Mouse (Mus musculus) left cerebral cortex, postnatal 4 days (tissue): Measurements from ENCODE around the gene Gm867. TPM values are rescaled to one million over a fixed set of nuclear protein-coding genes. Genes with fewer than 3 reads are reported as not detected.

Experiments
- DNase-seq: peaks from one replicate; pipeline ENCODE4 v3.0.0-alpha.2; 2022
- intact Hi-C: fragments of 180-260 bp; cut with DNase I; formaldehyde crosslinking; loops from one replicate; pipeline ENCODE4 v1.15.1; 2025
- total RNA-seq, 2 experiments: library from RNA; stranded (reverse); gene quantifications; 2 replicates each; pipeline ENCODE4 v1.2.3; 2021

The Gm867 gene
- 1 to 10 TPM in 1 of 2 experiments, under 1 TPM in 1; 0.48 to 1.1 TPM for total RNA-seq

DNA sequence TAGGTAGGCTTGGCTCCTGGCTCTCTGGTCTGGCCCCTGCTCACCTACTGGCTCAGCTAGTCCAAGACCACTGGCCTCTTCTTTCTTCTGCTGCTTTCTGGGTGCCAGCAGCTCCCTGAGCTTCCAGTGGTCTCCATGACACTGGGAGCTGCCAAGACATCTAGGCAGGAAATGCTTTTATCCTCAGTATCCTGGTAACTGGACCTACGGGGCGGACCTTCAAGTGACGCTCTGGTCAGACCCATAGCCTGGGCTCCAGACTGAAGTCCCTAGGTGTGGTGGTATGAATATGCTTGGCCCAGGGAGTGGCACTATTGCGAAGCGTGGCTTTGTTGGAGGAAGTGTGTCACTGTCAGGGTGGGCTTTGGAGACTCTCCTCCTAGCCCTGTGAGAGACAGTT, at the start of gene Gm867:
TSS of gene Gm867 (minus strand) at position 153 of the 400 bp plus-strand sequence.
- intact Hi-C loops = no loop called here
- DNase-seq = no peak

DNA sequence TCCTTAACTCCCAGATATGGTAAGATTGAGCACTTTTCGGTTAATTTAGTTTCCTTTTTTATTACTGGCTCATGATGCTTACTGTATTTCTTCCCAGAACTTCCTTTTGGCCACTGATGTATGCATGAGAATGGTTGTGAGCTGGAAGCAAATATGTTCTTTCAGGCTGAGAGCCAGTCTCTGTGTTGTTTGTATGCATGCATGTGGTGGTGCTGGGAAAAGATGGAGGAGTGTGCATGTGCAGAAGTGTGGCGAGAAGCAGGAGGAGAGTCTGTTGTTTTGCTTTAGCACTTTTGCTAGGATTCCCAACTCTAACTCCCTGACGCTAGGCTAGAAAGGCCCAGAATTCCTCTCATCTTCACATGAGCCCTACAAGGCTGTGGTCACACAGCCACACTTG, 39.0 kb upstream of the Gm867 start:
- intact Hi-C loops = loop anchor here (10.0 kb wide), 1 partner anchor 225 kb away; no protein-coding TSS in a partner anchor
- DNase-seq = no peak

DNA sequence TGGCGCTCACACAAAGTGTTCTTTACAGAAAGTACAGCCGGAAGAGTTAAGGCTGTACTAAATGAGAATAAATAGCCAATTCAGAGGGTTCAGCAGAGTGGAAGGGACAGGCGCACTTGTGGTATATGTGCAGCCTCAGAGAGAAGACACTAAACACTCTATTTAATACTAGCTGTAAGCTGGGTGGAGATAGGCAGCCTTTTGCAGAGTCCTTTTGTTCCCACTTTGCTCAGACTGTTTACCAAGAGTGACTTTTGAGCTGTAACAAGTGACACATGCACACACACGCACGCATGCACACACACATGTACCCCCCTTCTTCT, 38.3 kb upstream of the Gm867 start:
- no peak for DNase-seq
- intact Hi-C loops = loop anchor here (10.0 kb wide), 1 partner anchor 226 kb away; no protein-coding TSS in a partner anchor

DNA sequence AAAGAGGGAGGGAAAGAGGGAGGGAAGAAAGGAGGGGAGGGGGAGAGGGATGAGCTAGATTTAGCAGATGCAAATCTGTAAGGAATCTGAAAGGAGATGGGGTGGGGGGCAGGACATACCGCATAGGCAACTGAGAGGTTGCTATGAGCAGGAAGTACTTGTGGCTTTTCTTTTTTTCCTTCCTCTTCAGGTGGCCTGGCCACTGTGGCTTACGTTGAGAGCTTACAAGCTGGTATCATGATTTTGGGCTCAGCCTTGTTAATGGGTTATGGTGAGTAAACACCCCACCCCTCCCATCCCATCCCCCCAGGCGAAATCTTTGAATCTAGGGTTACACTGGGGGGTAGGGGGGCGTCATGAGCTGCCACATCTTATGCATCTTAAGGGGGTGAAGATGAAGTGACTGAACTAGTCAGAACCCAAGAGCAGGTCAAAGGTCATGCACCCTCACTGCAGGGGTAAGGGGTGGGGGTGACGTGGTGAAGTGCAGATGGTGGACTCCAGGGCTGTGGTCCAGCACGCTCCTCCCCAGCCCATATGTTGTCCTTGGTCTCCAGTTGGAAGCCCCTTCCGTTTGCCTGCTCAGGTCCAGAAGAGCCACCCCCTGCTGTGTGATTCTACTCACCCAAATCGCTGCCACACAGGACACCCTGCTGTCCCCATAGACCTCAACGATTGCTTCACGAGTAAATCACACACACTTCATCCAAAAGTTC, 37.8 kb upstream of the Gm867 start:
- intact Hi-C loops = loop anchor here (10.0 kb wide), 1 partner anchor 227 kb away; no protein-coding TSS in a partner anchor

DNA sequence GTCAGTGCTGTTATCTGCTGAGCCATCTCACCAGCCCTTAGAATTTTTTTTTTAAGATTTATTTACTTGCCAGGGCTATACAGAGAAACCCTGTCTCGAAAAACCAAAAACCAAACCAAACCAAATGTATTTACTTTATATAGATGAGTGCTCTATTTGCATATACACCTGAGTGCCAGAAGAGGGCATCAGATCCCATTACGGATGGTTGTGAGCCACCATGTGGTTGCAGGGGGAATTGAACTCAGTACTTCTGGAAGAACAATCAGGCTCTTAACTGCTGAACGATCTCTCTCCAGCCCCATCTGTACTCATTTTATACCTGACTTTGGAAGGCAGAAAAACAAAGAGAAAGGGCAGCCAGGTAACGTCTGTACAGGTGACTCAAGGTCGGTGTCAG, 34.7 kb upstream of the Gm867 start:
- intact Hi-C loops = loop anchor here (10.0 kb wide), 1 partner anchor 230 kb away; no protein-coding TSS in a partner anchor

More for the DNA sequence above, 37.8 kb upstream of the Gm867 start:
- peak; percentile 27 for DNase-seq

DNA sequence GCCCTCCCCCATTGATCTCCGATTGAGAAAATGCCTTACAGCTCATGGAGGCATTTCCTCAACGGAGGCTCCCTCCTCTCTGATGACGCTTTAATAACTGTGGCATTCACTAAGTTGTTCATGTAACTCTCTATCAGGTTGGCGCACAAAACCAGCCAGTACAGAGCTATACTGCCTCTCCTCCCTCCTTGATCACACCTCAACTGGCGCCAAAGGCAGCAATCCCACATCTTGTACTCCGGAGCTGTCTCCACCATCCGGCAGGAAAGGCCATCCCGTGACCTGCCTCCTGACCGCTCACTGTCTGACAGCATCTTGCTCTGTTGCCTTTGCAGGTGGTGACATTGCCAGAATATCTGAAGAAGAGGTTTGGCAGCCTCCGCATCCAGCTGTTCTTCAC, 33.4 kb upstream of the Gm867 start:
- intact Hi-C loops = loop anchor here (10.0 kb wide), 1 partner anchor 231 kb away; no protein-coding TSS in a partner anchor
- no peak for DNase-seq

More for the DNA sequence above, 34.7 kb upstream of the Gm867 start:
- DNase-seq = no peak

DNA sequence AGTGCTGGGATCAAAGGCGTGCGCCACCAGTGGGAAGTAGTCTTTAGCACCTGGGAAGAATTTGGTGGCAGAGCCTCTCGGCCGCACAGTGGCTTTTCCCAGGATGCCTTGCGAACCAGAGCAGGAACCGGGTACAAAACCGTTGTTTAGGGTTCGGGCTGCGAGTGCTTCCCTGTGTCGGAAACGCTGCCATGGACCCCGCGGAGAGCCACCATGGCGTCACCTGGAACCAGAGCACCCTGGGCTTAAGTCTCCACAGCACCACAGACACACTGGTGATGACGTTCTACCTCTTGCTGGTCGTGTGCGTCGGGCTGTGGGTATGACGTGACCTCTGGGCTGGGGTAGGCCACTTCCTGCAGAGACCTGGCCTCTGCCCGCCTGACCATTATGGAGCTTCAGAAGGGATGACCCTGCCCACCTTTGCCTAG, 13.9 kb upstream of the Gm867 start, which contains the start of gene Gm5134:
TSS of gene Gm5134 (plus strand) at position 134 of the 431 bp plus-strand sequence.
- intact Hi-C loops = loop anchor here (5.0 to 10.0 kb wide), 3 partner anchors 57 to 370 kb away; partner anchors contain the start of gene Ggt5
- no peak for DNase-seq

DNA sequence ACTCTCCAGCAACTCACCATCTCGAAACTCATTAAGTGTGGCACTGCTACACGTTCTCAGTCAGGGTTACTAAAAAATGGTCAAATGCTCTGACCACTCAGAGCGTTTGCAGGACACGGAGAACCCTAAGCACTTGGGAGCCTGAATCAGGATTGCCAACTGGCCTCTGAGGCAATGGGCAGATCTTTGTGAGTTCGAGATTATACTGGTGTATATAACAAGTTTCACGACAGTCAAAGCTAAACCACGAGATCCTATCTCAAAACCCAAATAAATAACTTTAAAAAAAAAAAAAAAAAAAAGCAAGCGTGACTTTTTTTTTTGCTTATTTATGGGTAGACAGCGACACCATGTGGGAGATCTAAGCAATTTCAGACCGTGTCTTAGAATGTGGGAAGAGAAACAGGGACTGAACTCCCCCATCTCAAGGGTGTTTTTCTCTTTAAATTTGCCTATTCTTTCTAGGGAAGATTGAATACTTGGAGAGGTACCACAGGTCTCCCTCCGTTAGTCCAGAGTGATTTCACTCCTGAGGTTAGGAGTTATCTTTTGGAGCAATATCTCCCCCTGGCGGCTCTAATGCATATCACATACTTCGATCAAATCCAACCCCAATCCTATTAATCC, 11.1 kb upstream of the Gm867 start:
- peak; percentile 38 for DNase-seq
- intact Hi-C loops = loop anchor here (5.0 to 10.0 kb wide), 3 partner anchors 54 to 367 kb away; partner anchors contain the start of gene Ggt5

DNA sequence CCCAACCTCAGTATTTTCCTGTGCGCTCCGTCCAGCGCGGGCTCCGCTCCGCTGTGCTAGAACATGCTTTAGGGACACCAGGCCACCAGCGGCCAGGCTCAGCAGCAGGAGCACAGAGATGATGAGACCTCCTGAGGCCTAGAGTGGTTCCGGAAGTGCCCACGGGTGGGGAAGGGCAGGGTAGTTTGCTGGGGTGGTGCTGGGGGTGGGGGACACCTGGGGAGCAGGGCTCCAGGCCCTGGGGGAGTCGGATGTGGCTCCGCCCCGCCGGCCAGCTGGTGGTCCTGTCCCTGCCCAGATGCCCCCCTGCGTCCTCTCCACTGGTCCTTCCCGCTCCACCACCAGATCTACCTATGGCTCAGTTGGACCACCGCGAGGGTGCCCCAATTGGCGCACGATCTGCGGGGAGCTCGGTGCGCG, 10.3 kb upstream of the Gm867 start:
- intact Hi-C loops = loop anchor here (5.0 to 10.0 kb wide), 3 partner anchors 54 to 366 kb away; partner anchors contain the start of gene Ggt5
- DNase-seq = no peak

DNA sequence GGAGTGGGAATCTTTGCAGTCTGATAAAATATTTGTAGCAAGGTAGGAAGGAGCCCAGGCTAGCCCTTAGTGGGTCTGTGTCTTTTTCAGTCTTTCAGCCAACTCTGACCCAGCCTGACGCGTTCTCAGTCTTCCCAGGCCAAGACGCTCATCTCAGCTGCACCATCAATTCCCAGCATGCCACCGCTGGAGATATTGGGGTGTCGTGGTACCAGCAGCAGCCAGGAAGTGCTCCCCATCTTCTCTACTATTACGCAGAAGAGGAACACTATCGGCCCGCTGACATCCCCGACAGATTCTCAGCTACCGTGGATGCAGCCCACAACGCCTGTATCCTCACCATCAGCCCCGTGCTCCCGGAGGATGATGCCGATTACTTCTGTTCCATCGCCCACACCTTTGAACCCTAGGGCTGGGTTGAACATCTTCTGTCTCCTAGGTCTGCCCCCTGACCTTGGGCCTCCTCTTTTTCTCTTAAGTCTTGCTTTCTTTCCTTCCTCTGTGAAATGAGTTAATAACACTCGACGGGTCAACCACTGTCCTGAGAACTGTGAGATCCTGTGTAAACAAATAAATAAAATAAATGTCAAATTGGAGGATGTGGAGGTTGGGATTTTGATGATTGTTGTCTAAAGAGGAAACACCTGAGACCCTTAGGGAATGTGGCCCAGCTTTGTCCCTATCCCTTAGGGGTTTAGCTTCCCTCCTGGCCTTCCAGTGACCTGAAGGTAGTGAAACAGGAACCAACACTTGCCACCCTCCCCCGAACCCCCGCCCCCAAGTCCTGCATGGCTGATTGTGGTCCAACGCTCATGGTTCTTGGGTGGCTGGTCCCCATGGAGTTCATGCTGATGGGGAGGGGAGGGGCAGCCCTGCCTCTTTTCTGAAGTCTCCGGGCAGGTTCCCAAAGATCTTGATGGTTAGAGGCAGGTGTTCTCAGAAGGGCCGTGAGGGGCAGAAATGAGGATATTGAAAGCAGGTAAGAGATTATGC, 8.9 kb upstream of the Gm867 start:
- no peak for DNase-seq
- intact Hi-C loops = loop anchor here (5.0 to 10.0 kb wide), 3 partner anchors 52 to 365 kb away; partner anchors contain the start of gene Ggt5

DNA sequence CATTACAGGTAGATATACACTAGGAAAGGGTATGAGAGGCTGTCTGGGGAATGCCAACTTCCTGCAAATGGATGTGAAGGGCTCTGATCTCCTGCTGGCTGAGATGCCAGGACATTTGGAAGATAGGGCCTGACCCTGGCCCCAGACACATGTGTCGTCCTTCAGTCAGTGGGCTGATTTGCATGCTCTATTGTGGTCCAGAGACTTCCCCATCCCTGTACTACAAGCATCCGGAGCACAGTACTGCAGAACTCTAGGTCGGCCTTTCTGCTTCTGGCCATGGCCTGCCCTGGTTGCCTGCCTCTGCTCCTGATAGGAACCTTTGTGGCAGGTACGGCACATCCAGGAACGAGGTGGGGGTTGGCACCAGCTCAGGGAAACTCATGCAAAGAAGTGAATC, 7.6 kb upstream of the Gm867 start:
- no peak for DNase-seq
- intact Hi-C loops = no loop called here

DNA sequence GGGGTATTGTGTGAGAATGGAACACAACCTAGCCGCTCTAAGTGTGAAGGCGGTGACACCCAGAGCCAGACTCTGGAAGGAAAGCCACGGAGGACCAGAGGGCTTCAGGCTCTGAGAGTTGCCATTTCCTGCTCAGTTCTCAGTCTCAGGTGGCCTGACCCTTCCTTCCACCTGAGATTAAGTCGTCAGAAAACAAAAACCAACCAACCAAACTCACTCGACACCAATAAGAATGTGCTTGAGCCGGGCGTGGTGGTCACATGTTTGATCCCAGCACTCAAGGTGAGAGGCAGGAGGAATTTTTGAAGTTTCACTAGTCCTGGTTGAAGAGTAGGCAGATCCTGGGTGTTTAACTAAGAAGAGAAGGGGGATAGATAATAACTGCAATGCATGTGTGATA, 5.4 kb upstream of the Gm867 start:
- no peak for DNase-seq
- intact Hi-C loops = no loop called here

DNA sequence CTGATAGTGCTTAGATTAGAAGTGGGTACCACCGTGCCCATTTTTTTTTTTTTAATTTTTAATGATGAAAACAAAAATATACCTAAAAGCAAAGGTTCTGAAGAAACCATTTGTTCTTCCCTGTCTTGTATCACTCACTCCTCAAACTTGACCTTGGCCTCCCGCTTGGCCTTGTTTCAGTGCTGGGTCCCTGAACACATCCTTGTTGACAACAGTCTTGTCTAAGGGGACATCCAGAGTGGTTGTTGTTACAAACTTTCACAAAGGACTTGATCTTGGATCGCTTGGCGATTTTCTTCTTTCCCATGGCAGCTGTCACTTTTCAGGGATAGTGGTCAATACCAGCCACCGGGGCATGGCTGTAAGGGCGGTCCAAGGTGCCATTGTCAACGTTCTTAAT, 4.7 kb upstream of the Gm867 start:
- intact Hi-C loops = no loop called here
- no peak for DNase-seq

DNA sequence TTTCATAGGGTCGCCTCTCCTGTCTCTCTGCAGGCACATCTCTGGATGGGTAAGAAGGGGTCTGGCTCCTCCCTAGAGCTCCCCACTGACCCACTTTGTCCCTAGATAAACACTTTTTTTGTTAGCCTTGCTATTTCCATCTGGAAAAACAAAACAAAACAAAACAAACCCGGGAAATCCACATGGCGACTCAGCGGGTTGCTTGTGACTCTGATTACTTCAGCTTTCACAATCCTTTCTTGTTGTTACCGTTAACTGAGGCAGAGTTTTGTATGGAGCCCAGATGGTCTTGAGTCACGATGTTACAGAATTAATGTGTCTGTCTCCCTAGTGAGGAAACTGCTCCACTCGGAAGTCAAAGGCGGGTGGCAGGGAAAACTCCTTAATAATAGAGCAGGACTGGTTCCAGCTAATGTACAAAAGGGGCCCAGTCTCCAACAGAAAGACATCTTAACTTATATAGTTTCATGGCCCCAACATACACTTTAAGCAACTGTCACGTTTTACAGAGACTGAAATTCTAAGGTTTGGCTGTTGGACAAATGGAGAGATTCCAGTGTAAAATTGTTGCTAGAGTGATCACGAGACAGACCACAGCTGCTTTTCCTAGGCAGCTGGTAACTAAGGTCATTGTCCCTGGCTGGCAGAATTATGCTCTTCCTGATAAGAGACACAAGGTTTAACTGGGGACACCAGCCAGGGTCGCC, 3.7 kb upstream of the Gm867 start:
- DNase-seq = no peak

DNA sequence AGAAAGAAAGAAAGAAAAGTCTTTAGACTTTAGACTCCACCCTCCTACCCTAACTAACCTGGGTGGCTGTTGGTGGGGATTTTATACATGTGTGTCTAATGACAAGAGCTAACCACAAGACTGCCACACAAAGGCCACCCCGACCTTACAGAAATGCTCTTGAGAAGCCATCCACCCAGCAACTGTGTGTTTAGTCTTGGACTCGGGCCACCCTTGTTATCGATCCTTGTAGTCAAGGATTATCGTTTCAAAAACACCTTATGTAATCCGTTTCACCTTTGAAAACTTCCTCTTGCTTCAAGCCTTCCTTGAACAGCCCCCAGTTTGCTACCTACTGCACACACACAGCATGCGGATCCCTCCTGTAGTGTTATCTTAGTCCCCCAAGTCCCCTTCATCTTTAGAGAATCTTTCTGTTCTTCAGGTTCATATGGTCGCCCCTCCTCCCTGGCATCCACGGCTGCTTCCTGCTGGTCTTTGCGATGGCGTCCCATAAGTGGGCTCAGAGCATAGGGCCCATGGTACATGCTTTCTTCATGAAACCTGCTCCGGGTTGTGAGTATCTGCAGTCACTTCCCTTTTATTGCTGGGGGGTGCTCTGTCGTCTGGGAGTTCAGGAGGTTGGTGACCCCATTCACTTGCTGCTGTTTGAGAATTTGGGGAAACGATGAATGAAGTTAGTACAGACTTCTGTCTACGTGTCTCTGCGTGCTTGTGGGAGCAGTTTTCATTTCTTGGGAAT, 2.4 kb upstream of the Gm867 start, which contains the start of gene Vpreb3:
TSS of gene Vpreb3 (plus strand) at position 322 of the 742 bp plus-strand sequence.
- intact Hi-C loops = no loop called here

More for the DNA sequence above, 3.7 kb upstream of the Gm867 start:
- intact Hi-C loops = no loop called here

DNA sequence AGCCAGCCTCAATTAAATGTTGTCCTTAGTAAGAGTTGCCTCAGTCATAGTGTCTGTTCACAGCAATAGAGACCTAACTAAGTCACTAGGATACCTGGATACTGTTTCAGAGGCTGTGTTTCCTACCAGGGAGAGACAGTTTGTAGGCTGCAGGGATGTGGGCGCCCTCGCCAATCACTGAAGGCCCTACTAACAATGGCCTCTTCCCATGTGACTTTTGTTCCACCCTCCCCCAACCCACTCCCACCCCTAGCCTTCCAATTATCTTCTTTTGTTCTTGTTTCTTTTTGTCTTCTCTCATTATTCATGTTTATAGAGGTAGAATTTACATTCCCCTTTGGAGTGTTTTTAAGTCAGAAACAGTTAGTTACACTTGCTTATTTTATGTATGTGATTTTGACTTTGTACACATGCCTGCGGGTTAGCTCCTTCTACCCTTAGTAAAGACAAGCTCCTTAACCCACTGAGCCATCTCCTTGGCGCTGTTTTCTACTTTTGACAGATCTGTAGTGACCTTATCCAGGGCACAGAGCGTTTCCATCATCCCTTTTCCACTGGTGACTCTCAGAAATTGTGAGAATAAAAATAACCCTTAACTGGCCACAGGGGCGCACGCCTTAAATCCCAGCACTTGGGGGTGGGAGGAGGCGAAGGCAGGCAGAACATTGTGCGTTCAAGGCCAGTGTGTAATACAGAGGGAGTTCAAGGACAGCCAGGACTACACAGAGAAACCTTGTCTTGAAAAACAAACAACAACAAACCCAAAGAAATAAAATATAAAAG, 761 bp upstream of the Gm867 start:
- intact Hi-C loops = no loop called here
- DNase-seq = no peak

More for the DNA sequence above, 2.4 kb upstream of the Gm867 start, which contains the start of gene Vpreb3:
- DNase-seq = no peak

DNA sequence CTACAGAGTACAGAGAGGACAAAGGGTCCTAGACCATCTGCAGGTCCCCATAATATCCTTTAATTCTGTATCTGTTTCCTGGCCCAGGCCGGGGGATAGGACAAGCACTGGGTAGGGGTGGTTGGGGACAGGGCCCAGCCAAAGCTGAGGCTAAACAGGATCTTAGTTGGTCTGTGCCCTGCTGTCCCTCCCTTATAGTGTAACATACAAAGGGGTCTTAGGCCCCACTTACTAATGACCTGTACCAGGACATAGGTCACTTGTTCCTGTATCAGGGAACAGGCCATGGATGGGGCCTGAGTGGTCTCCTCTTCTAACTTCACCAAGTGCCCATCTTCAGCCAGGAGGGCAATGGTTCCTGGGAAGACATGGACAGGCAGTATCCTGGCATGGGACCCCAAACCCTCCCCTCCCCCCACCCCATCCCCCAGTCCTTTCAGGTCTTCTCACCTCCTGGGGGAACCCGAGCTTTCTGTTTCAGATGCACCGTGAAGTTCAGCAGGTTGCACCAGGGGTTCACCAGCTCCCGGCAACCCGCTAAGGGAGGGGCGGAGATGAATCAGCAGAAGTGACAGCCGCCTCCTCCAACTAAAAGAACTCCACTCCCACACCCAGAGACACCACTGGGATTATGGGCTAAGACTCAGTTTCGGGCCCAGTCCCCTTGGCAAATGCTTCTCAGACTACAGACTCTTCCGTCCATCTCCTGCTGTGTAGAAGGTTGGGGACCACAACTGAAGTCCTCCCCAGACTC, 814 bp downstream of the Gm867 start:
- intact Hi-C loops = no loop called here
- DNase-seq = no peak
